Mouse (Mus musculus) heart, adult 9 months (tissue): ENCODE measurements around the gene Mgarp.
"Not testable (repeated sequence)": the region's sequence is repeated elsewhere in the genome, so short reads cannot be mapped to it uniquely, and the experiment has no call there.

Experiments used
- DNase-seq, 2 experiments: peaks; one replicate each; pipeline ENCODE4 v3.0.0; 2022; ENCODE audit warnings: low spot score in 2 of 2

Mgarp gene

GRCm38 (mm10) chr3:51366926-51367325 lies 29.6 kb downstream of the Mgarp start:
- DNase-seq = no peak

GRCm38 (mm10) chr3:51365517-51365882 lies 31.0 kb downstream of the Mgarp start:
- DNase-seq = no peak

DNA sequence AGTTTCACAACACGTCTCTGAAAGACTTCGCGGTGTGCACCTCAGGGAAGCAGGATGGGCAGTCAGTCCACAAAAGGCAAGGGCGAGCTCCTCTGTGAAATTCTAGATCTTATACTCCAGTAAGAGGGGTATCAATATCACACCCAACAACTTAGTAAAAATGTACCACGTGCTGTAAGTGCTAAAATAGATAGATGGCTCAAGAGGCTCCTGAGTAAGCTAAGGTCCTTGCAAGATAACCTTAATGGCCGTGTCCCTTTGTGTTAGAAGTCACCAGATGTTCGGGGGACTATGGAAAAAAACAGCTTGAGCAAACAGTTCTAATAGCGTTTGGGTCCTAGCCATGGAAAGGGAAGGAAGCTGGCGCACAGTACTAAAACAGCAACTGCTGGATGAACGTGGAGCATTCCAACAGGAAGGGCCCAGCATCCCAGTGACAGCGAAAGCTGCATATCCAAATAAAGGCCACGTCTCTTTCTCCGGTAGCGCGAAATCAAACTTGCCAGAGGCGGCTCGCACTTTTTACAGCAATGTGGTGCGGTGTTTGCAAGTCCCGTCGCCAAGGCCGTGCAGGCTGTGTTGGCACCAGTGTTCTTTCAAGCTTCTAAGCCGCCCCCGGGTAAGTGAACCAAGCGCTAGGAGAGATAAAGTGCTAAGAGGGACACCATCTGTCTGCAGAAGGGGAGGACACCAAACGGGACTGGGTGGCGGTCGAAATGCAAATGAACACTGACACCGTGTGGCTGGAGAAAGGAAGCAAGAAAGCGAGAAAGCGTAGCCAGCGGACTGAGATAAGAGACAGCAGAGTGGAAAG lies 31.6 kb downstream of the Mgarp start:
- peak; percentile 79 to 83 for DNase-seq

GRCm38 (mm10) chr3:51361066-51361465 lies 35.5 kb downstream of the Mgarp start:
- no peak for DNase-seq

GRCm38 (mm10) chr3:51359558-51360307 lies 36.8 kb downstream of the Mgarp start:
- no peak for DNase-seq

DNA sequence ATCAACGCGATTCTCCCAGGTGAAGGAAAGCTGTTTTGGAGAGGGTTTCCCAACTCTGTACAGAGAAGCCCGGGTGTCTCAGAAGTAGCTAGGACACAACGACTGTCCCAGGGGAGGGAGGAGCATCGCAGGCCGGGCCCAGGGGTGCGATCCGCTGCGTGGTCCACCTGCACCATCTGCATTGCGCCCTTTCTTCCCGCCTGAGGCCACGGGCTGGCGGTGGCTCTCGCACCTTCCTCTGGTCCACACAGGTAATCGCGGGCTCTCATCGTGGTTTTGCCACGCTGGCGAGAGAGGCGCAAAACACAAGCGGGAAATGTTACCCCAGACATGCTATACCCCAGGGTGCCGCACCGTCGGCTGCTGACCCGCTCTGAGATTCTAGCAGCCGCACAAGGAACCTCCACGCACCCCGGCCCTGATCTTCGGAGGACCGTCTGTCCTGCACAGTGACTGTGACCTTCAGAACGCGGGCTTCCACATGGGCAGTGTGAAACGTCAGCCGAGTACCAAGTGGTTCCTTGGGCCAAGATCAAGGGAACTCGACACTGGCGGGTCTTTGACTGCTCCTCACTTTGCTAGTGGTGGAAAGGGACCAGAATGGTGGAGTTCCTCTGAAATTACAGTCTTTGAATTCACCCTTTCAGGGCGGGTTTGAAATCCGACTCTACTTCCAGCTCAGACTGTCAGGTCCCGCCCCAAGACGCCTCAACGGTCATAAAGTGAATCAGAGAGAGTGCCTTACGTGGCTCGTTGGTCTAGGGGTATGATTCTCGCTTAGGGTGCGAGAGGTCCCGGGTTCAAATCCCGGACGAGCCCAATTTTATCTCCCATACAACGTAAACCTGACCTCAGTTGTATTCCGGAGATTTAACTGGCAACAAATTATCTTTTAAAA lies 37.6 kb downstream of the Mgarp start:
- DNase-seq = peak in 1 of 2 experiments; percentile 68

- peak in 1 of 2 experiments; percentile 68 for DNase-seq
Measured at GRCm38 (mm10) chr3:51358181-51358580, 38.4 kb downstream of the Mgarp start.

- DNase-seq = no peak
Measured at GRCm38 (mm10) chr3:51357624-51358023, 38.9 kb downstream of the Mgarp start.

GRCm38 (mm10) chr3:51357078-51357477 lies 39.5 kb downstream of the Mgarp start:
- DNase-seq = no peak

GRCm38 (mm10) chr3:51354956-51355355 lies 41.6 kb downstream of the Mgarp start:
- DNase-seq = not testable (repeated sequence)

DNA sequence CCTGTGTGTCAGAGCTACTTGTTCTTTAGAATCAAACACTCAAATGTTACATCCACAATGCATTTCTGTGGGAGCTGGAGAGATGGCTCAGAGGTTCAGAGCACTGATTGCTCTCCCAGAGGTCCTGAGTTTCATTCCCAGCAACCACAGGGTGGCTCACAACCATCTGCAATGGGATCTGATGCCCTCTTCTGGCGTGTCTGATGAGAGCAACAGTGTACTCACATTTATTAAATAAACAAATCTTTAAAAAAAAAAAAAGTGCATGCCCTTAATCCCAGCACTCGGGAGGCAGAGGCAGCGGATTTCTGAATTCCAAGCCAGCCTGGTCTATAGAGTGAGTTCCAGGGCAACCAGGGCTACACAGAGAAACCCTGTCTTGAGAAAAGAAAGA lies 42.5 kb downstream of the Mgarp start:
- no peak for DNase-seq

DNA sequence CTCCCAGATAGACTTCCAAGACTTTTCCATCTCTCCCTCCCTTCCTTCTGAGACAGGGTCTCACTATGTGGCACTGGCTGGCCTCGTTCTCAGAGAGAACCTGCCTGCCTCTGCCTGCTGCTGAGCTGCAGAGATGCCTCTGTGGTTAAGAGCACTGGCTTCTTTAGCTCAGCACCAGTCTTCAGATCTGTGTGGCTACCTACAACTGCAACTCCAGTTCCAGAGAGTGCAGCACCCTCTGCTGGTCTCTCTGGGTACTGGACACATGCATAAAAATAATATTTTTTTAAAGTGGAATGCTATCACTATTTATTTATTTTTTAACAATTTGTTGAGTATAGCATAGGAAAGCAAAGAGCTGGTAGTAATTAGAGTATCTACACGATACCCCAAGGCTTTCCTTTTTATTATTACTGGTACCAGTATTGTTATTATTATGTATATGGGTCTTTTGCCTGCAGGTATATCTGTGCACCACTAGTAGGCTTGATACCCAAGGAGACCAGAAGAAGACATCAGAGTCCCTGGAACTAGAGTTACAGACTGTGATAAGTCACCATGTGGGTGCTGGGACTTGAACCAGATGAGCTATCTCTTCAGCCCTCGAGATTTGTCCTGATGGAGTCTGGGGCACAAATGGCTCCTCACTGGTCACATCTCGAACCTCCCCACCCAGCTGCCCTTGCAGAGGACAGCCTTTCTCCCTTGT lies 43.1 kb downstream of the Mgarp start:
- DNase-seq = peak in 1 of 2 experiments; percentile 54

- no peak for DNase-seq
Measured at GRCm38 (mm10) chr3:51350806-51351205, 45.7 kb downstream of the Mgarp start.

GRCm38 (mm10) chr3:51348646-51349238 lies 47.8 kb downstream of the Mgarp start:
- DNase-seq = no peak

DNA sequence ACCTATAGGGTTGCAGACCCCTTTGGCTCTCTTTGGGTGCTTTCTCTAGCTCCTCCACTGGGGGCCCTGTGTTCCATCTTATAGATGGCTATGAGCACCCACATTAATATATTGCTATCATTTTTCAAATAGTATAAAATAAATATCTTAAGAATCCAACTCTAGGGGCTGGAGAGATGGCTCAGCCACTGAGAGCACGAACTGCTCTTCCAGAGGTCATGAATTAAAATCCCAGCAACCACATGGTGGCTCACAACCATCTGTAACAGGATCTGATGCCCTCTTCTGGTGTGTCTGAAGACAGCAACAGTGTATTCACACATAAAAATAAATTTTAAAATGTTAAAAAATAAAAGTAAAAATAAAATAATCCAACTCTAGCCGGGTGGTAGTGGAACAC lies 51.5 kb downstream of the Mgarp start:
- DNase-seq = not testable (repeated sequence)

DNA sequence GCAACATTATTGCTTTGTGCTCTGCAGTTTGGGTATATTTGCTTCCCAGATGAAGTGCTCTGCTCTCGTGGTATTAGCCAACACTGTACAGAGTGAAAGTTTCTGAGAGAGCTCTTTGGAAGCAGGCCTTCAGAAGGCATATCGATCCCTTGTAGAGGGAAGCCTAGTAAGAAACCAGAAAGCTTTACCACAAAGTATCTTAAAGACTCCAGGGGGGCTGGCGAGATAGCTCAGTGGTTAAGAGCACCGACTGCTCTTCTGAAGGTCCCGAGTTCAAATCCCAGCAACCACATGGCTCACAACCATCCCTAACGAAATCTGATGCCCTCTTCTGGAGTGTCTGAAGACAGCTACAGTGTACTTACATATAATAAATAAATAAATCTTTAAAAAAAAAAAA lies 52.4 kb downstream of the Mgarp start:
- not testable (repeated sequence) for DNase-seq

DNA sequence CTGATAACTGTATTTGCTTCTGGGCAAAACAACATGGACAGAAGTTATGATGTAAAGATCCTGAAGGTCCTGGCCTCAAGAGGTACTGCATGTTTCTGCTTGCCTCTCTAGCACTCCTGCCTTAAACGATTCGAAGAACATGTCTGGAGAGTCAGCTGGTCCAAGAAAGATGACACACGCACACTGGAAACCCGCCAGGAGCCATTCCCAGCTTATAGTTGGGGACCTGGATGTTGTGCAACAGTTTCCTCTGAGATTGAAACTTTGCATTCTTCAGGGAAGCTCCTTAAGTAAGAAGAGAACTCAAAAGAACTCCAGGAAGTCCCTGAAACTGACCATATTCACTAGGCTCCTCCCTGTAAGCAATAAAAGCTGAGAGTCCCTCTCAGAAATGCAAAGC lies 53.3 kb downstream of the Mgarp start:
- DNase-seq = no peak

DNA sequence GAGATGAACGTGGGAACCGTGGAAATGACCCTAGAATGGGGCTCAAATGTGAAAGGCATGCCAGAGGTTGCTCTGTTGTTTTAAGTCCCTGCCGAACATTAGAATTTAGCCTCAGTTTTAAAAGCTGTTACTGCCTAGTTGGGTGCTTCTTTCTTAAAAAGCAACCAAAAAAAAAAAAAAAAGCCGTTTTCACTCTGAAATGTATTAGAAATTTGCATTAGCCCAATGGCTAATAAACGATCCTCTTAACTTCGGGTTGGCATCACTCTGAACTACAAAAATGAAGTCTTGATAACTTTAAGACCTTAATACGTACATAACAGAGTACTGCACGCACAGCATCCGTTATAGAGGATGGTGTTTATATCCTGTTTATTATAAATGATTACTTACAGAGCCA lies 54.4 kb downstream of the Mgarp start:
- DNase-seq = no peak

DNA sequence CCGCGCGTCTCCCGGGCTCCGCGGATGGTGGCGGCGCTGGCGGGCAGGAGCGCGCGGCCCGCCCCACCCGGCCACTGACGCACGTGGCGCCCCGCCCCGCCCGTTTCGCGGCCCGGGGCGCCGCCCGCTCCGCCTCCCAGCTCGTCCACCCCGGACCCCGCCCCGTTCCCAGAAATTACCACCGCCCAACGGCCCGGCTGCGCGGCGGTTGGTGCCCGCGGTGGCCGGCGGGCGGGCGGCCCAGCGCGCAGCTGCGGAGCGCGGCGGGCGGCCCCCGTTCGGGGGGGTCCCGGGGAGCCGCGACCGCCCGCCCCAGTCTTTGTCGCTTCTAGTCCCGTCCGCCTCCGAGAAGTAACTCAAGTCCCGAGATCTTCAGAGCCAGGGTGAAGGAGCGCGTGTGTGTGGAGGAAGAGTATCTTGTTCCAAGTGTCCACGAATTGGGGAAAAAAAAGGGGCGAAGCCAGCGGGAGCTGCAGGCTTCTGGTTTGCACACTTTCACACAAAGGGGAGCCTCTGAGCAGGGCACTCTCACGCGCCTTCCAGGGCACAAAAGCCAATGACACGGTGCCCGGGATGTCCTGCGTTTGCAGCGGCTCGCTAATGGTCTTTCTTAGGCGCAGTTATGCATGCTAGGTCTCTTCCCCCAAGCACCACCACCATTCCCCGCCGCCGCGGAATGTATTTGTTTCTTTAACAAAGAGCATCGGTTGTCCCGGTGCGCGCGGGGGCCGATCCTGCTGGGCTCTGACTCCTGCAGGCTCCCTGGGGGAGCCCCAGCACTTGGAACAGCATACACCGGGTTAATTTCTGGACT lies 55.1 kb downstream of the Mgarp start:
- peak; percentile 89 to 90 for DNase-seq
